Mouse (Mus musculus): ENCODE results near the gene Urb1. TPM values are rescaled to one million over a fixed set of nuclear protein-coding genes. Genes with fewer than 3 reads are reported as not detected.

The Urb1 gene
- polyA plus RNA-seq, 1 experiment = 2.7 TPM

GRCm38 (mm10) chr16:90701541-90701940, 108.7 kb downstream of the Urb1 start:
- Histone ChIP-seq H3K36me3 (ENCODE audit: control insufficient read depth, insufficient read depth, low read length) (no peaks in the 10 kb centered on the region), H3K4me3 (ENCODE audit: insufficient read depth, low read depth, low read length) (no peak overlapping the region), H3K4me1 (ENCODE audit: control insufficient read depth, insufficient read depth, low read length) (no peaks in the 10 kb centered on the region), H3K27me3 (replicated peaks; ENCODE audit: control insufficient read depth, insufficient read depth, low read length) (no peaks in the 10 kb centered on the region), H3K27ac (ENCODE audit: insufficient read depth, low read depth, low read length) (no peak overlapping the region)
- TF ChIP-seq CTCF (conservative IDR thresholded peaks at IDR 0.05; ENCODE audit: insufficient read depth, insufficient read length, low read depth, low read length) (no peak), POLR2A (IDR thresholded peaks at IDR 0.05; ENCODE audit: low read depth, low read length) (no peak)
- no peak for DNase-seq
- 96% methylated on average over 2 of the region's 2 CpGs for WGBS

Other genes with a start within 250 kb of the Urb1 start
- 4.6 and 6.1 TPM in 2 replicates for gene Mis18a, start 83.0 kb downstream of the Urb1 start, polyA plus RNA-seq (2012; rRNA removed)
- gene Mrap, start 72.2 kb downstream of the Urb1 start, polyA plus RNA-seq (2012; rRNA removed) = 28.8 and 43.9 TPM in 2 replicates
- 5.8 and 8.3 TPM in 2 replicates for gene Eva1c, start 16.3 kb upstream of the Urb1 start, polyA plus RNA-seq (2012; rRNA removed)
- 16.1 TPM in 2 replicates for gene Cfap298, start 124.7 kb upstream of the Urb1 start, polyA plus RNA-seq (2012; rRNA removed)
- gene Synj1, start 200.9 kb upstream of the Urb1 start, polyA plus RNA-seq (2012; rRNA removed) = 20.4 and 24.8 TPM in 2 replicates
- 13.3 and 13.6 TPM in 2 replicates for gene Paxbp1, start 234.1 kb upstream of the Urb1 start, polyA plus RNA-seq (2012; rRNA removed)

All from kidney, adult 2 months (tissue).